Mouse (Mus musculus) spleen, embryonic (tissue): ENCODE data around the gene Dctpp1.

ENCODE experiments used
- CTCF ChIA-PET: fragments of 350-600 bp; sonication (Branson Sonifier 250); formaldehyde crosslinking; loops from one replicate; lab custom pipeline; 2022; lab: Charles Lee

The Dctpp1 gene

DNA sequence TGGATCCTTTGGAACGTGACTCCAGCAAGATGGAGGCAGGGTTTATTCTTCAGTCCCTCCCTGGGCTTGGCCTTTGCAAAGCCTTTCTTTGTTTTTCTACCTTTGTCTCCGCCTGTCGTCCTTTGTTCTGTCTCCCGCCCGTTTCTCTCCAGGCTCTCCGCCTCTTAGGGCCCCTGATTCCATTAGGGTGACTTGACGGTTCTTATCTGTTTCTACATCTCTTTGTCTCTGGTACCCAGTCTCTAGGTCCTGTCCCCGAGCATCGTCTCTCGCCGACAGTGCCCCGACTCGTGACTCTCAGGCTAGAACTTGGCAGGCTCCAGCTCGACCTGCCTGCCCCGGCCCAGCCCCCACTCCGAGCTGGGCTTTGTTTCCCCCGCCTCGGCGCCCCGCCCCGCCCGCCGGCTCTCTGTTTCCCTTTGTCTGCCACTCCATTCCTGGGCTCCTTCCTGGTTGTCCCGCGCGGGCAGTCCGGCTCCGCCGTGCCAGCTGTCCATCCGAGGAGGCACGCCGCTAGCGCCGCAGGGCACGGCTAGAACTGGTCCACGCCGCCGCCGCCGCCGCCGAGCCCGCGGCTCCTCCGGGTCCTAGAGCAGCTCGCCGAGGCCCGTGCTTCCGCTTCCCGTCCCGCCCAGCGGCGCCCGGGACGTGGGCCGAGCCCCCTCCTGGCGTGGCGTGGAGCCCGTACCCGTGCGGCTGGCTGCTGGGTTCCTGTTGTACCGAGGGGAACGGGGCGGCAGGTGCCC, 27.7 kb downstream of the Dctpp1 start, which contains the start of the genes Zfp553 and Sept1:
Gene Zfp553 (plus strand): TSS at position 440 of the 746 bp plus-strand sequence.
Gene Sept1 (minus strand): TSS at position 509 of the 746 bp plus-strand sequence.
- CTCF ChIA-PET: no interaction called here

DNA sequence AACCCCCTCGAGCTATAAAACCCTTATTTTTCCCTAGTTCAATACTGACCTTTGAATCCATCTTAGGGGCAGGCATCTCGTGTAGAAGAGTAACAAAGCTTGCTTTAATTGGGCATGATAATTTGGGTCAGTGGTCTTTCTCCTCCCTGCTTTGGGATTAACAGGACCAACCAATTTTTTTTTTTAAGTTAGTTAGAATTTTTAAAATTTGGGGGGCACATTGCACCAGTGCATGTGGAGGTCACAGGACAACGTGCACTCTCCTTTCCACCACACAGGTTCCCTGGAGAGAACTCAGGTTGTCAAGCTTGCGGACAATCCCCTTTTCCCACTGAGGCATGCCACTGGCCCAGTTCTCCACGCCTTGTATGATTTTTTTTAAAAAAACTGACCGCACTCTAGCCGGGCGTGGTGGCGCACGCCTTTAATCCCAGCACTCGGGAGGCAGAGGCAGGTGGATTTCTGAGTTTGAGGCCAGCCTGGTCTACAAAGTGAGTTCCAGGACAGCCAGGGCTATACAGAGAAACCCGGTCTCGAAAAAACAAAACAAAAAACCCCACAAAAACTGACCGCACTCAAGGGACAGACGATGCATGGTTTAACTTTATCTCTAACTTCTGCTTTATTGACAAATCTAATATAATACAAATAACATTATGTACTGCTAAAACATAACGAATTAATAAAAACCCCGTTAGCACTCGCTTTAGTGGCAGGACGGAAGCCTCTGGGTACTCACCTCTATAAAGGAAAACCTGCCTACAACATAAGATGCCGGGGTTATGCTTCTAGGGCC, 28.5 kb downstream of the Dctpp1 start:
- CTCF ChIA-PET: interaction anchor here (0.7 kb wide), 2 partner anchors 22 to 56 kb away, joined by 4 to 9 read pairs; no protein-coding TSS in a partner anchor

DNA sequence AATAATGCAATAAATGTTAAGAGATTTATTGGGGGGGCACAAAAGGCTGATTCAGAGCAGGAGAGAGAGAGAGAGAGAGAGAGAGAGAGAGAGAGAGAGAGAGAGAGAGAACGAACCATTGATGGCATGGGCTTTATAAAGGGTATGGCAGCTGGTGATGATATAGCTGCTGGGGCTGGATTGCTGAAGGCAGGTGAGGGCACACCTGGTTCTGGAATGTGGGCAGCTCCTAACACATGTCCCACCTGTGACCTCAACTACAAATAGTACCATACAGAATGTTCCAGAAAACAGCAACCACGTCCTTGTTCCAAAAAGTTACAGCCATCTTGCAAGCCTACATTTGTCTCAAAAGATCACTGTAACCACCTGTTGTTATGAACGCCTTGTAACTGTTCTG, 29.1 kb downstream of the Dctpp1 start:
- CTCF ChIA-PET: interaction anchor here (0.7 kb wide), 2 partner anchors 23 to 57 kb away, joined by 4 to 9 read pairs; no protein-coding TSS in a partner anchor

DNA sequence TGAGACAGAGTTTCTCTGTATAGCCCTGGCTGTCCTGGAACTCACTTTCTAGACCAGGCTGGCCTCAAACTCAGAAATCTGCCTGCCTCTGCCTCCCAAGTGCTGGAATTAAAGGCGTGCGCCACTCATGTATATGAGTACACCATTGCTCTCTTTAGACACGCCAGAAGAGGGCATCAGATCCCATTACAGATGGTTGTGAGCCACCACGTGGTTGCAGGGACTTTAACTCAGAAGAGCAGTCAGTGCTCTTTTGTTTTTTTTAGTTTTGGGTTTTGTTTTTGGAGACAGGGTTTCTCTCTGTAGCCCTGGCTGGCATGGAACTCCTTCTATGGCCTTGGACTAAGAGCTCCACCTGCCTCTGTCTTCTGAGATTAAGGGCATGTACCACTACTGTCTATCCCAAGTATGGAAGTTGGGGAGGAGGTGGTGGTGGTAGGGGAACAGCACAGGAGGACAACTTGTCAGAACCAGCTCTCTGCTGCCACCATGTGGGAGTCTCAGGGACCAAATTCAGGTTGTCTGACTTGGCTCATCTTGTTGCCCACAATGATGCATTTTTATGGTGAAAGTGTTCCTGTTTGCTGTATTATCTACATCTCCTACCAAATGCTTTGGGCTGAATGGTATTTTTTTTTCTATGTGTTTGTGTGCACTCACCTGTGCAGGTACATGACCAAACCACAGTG, 31.8 kb downstream of the Dctpp1 start:
- CTCF ChIA-PET: no interaction called here

DNA sequence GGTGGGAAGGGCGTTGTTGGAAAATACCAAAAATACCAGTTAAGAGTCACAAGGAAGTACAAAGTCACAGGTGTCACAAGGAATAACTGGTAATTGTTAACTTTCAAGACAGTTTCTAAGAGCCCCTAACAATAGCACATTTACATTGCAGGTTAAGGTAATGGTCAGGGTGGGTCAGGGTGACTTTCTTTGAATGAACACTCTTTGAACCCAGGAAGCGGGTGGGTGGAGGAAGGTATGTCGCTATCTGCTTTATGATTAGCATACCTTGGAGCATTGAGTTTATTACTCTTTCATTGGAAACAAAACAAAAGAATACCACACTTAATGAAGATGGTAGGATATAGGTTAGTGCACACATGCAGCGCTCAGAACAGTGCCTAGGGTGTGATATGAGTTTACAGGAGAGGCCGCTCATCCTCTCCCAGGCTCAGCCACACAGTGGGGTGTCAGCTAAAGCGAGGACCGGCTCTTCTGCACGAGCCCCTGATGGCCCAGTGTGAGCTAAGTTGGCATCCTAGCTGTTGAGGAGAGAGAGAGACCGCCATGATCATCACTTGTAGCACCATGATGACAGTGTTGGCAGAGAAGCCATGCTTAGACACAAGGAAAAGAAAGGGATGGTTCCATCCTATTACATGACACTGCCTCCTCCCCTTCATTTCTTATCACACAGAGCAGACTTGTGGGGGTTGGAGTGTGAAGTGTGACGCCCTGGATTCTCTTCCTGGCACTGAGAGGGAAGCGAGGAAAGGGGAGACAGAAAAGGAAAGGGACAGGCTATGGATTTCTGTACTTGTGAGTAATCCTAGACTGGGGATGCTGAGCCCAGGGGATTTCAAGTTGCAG, 35.1 kb downstream of the Dctpp1 start:
- CTCF ChIA-PET: interaction anchor here (0.7 kb wide), 1 partner anchor 8 kb away, joined by 3 read pairs; no protein-coding TSS in a partner anchor

DNA sequence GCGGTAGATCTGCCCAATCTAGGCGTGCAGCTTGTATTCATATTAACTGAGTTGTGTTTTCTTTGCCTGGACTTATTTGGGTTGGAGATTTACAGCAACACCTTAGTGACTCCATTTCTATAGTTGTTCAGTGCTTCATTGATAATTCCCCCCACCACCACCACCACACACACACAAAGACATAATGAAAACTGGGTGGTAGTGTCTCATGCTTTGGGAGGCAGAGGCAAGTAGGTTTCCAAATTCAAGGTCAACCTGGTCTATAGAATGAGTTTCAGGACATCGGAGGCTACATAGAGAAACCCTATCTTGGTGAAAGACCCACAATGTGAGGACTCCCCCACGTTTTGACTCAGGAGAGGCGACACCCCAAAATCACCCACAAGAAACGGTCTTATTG, 35.9 kb downstream of the Dctpp1 start:
- CTCF ChIA-PET: no interaction called here

DNA sequence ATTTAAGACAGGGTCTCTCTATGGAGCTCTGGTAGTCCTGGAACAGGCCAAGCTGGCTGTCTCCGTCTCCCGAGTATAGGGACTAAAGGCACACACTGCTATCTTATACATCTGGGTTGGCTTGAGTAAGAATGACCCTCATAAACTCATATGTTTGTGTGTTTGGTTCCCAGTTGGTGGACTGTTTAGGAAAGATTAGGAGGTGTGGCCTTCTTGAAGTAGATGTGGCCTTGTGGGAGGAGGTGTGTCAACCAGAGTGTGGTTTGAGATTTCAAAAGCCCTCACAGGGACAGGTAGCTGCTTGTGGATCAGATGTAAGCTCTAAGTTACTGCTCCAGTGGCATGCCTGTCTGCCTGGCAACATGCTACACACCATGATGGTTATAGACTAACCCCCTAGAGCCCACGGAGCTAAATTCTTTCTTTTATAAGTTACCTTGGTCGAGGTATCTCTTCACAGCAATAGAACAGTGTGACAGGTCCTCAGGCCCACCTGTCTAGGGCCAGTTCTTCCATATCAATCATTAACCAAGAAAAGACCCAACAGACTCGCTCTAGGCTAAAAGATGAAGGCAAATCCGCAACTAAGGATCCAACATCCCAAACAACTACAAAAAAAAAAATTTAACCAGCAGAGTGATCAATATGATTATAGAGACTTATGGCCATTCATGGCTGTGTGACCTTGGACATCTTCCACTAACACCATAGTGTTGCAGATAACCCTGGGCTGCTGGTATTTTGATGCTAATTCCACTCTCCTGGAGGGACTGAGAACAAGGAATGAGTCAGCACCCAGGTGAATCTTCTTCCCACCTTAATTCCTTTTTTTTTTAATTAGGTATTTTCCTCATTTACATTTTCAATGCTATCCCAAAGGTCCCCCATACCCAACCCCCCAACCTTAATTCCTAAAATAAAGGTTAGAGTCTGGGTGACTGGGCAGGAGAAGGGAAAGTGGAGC, 36.7 kb downstream of the Dctpp1 start:
- CTCF ChIA-PET: interaction anchor here (0.6 kb wide), 2 partner anchors 223 to 296 kb away, joined by 3 read pairs; no protein-coding TSS in a partner anchor

DNA sequence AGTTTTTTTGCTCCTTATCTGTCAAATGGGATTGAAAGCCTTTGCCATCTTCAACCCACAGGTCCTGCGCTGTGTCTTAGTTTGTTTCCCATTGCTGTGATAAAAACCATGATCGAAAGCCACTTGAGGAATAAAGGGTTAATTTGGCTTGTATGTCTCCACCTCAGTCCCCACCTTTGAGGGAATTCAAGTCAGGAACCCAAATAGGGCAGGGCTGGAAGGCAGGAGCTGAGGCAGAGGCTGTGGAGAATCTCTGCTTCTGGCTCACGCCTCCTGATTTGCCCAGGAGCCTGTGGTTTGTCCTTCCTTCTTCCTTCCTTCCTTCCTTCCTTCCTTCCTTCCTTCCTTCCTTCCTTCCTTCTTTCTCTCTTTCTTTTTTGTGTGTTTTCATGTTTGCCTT, 37.4 kb downstream of the Dctpp1 start:
- CTCF ChIA-PET: interaction anchor here (0.6 kb wide), 2 partner anchors 222 to 295 kb away, joined by 3 read pairs; no protein-coding TSS in a partner anchor

DNA sequence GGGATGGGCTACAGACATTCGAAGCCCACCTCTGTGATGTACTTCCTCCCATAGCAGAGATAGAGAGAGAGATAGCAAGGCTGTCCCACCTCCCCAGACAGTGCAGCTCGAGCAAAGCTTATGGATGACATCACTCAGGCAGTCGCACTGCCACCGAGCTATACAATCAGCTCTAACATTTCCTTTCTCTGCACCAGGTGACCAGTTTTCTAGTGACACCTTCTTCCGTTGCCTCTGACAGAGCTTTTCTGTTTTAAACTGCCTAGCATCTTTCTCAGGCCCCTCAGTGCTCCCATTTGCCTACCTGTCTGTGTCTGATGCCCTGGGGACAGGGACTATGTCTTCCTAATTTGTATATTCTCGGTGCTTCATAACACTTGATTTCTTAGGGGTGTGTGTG, 40.1 kb downstream of the Dctpp1 start:
- CTCF ChIA-PET: interaction anchor here (0.6 to 0.7 kb wide), 4 partner anchors 23 to 593 kb away, joined by 3 to 7 read pairs (median 3); no protein-coding TSS in a partner anchor

DNA sequence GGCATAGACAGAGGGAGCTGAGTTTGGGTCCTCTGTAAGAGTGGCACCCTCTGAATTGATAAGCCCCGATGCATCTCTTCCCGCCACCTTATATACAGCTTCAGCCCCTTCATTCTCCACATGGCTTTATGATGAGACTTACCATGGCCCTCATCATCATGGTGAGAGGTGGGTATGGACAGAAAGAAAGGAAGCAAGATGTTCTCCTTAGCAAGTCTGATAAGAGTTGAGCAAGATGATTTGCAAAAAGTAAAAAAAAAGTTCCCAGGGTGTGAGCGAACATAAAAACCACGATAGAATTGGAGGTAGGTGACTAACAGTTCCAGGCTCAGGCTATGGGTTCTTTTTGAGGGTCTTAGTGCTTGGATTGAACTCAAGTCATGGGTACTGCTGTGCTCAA, 41.8 kb downstream of the Dctpp1 start:
- CTCF ChIA-PET: interaction anchor here (0.6 to 0.7 kb wide), 2 partner anchors 8 to 202 kb away, joined by 9 to 14 read pairs; partner anchors contain the start of gene Pagr1b

DNA sequence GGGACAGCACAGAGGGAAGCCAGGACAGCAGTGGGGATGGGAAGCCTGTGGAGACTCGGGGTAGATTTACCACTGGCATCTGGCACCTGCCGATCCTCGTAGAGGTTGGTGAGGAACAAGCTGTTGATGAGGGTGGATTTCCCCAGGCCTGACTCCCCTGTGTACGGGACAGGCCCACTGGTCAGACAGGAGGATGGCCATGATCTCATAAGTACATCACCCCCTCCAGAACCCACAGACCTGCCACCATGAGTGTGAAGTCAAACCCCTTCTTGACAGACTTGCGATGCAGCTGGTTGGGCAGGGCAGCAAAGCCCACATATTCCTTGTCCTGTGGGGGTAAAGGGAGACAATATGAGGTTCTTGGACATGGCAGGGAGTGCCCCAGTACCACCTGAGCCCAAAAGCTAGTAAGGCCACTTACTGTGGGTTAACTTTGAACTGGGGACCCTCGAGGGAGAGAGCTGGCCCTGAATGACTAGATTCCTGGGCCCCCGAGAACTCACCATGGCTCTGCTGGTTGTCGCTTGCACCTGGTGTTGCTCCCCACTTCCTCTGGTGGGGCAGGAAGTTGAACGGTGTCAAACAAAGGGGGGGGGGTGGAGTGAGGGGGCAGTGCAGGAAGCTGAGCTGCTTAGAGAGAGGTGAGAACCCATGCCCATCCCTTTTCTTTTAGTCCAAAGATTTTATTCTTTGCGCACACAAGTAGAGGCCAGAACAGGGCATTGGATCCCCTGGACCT, 42.4 kb downstream of the Dctpp1 start:
- CTCF ChIA-PET: interaction anchor here (0.6 kb wide), 2 partner anchors 8 to 174 kb away, joined by 3 to 9 read pairs; no protein-coding TSS in a partner anchor

DNA sequence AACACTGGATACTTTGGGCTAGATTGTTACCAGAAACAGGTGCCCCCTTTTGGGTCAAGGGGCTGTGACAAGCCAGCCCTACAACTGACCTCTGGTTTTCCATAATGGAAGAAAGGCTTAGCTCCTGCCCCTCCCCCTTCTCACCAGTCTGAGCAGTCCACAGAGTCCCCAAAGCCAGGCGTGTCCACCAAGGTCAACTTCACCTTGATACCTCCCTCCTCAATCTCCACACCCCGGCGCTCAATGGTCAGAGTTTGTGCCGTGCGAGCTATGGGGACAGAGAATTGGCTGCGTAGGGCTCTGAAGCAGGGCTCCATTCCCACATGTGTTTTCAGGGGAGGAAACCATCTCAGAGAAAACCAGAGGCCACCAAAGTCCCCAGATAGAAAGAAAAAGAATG, 43.0 kb downstream of the Dctpp1 start:
- CTCF ChIA-PET: interaction anchor here (0.6 kb wide), 3 partner anchors 8 to 174 kb away, joined by 3 read pairs; no protein-coding TSS in a partner anchor

DNA sequence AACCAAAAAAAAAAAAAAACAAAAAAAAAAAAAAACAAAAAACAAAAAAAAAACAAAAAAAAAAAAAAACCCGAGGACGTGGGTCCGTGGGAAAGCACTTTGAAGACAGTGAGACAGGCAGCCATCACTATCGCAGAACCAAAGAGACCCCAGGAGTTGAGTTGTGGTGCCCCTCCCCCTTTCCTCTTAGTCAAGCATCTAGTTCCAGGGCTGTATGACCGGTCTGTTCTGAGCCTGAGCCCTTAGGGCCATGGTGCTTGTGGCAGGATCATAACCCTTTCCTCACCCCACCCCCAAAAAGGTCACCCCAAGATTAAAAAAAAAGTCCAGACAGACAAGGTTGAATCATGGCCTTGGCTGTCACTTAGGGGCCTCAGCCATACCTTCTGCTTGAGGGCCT, 44.2 kb downstream of the Dctpp1 start:
- CTCF ChIA-PET: no interaction called here

DNA sequence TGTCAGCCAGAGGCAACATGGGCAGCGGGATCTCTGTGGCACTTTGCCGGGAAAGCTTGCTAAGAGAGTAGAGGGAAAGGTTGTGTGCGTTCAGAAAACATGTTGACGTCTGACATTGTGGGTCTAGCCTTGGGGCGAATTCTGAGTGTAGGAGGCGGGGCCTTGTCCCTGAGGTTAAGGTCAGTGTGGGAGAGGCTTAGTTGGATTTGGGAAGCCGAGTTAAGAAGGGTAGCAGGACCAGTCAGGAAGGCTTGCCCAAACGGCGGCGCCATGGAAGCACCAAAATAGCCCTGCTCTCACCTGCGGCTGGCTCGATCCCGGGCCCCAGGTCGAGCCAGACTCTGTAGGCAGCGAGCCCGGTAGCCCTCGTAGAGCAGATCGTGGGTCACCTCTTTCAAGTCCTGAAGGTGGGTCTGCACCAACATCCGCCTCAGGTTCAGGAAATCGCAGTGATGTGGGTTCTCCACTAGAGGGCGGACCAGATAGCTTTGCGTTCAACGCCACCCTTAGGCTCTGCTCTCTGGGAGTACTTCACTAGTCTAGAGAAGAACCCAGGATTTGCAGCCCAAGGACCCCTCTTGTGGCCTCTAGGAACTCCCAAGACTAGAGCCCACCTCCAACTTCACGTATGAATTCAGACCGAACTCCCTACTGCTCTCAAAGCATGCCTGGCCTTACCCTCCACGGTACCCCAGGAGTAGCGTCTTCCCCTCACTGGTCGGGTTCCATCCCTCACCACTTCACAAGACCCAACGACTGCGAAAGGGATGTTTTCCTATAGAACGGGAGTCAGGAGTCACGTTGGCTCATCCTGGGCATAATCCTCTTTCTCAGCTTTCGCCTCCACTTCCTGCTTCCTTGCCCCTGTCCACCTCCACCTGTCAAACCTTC, 45.3 kb downstream of the Dctpp1 start:
- CTCF ChIA-PET: no interaction called here

DNA sequence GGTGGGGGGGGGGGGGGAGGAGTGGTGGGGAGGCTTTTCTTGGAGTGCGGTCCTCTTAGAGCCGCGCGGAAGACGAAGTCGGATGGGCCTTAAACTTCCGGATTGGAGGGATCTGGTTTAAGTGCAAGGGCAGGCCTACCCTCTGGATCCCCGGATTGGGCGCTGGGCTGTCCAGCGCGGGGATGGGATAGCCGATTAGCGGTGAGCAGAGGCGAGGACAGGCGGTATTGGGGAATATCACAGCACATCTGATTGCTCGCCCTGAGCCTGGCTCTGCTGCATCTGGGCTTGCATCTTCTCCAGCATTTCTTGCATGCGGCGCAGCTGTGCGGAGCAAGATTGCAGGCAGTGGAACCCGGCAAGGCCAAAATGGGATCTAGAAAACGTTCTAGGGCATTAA, 46.0 kb downstream of the Dctpp1 start:
- CTCF ChIA-PET: interaction anchor here (0.7 to 1.1 kb wide), 2 partner anchors 13 to 104 kb away, joined by 6 to 10 read pairs; no protein-coding TSS in a partner anchor

DNA sequence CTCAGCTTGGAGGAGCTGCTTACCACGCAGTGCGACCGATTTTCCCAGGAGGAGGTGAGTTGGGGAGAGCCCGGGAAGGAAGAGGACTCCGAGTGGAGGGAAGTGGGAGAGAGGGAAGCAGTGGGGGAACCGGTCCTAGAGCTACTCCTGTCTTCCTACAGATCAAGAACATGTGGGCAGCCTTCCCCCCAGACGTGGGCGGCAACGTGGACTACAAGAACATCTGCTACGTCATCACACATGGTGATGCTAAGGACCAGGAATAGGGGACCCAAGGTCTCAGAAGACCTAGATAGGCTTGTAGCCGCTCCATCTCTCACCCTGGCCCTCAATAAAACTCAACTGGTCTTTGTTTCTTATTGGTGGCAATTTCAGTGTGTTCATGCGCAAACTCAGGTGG, 46.6 kb downstream of the Dctpp1 start:
- CTCF ChIA-PET: interaction anchor here (0.7 to 1.1 kb wide), 3 partner anchors 14 to 103 kb away, joined by 3 to 10 read pairs (median 6); no protein-coding TSS in a partner anchor

DNA sequence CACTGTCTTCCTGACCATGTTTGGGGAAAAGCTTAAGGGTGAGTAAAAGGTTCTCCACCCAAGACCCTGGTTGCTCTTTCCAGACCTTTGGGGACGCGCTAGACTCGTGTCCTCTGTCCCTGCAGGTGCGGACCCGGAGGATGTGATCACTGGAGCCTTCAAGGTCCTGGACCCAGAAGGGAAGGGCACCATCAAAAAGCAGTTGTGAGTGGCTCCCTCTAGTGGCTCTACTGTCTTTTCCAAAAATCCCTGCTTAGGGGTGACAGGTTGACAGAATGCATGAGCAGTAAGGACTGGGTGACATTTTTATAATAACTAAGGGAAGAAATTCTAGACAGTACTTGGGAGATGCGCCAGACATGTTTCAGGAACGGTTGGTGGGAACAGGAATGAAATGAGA, 47.0 kb downstream of the Dctpp1 start:
- CTCF ChIA-PET: interaction anchor here (0.7 to 1.1 kb wide), 3 partner anchors 14 to 90 kb away, joined by 3 to 6 read pairs (median 4); no protein-coding TSS in a partner anchor
